Mouse (Mus musculus): Measurements from ENCODE around the gene Abcd4.
A peak's percentile ranks its signal among the peaks of the same experiment; 100 is the strongest.

Gene Abcd4

GRCm38 (mm10) chr12:84616977-84617630 lies at the start of gene Abcd4:
Gene Abcd4, minus strand, starts transcription at chr12:84617413.
- DNase-seq (ENCODE audit: low spot score) = peak; percentile 95

- DNase-seq (ENCODE audit: low spot score) = peak; percentile 66
Measured at GRCm38 (mm10) chr12:84653912-84654311, 36.7 kb upstream of the Abcd4 start.

- DNase-seq (ENCODE audit: low spot score) = no peak
Measured at GRCm38 (mm10) chr12:84650234-84650633, 33.0 kb upstream of the Abcd4 start.

GRCm38 (mm10) chr12:84640654-84641053 lies 23.4 kb upstream of the Abcd4 start, which contains the start of gene Vrtn:
Gene Vrtn, plus strand, starts transcription at chr12:84641019.
- DNase-seq (ENCODE audit: low spot score) = no peak

- DNase-seq (ENCODE audit: low spot score) = no peak
Measured at GRCm38 (mm10) chr12:84640253-84640652, 23.0 kb upstream of the Abcd4 start.

GRCm38 (mm10) chr12:84631867-84632266 lies 14.7 kb upstream of the Abcd4 start:
- DNase-seq (ENCODE audit: low spot score) = no peak

- DNase-seq (ENCODE audit: low spot score) = no peak
Measured at GRCm38 (mm10) chr12:84625116-84625515, 7.9 kb upstream of the Abcd4 start.

- DNase-seq (ENCODE audit: low spot score) = no peak
Measured at GRCm38 (mm10) chr12:84624601-84625000, 7.4 kb upstream of the Abcd4 start.

- DNase-seq (ENCODE audit: low spot score) = peak; percentile 11
Measured at GRCm38 (mm10) chr12:84620975-84621374, 3.8 kb upstream of the Abcd4 start.

- peak; percentile 52 for DNase-seq (ENCODE audit: low spot score)
Measured at GRCm38 (mm10) chr12:84617663-84618062, 450 bp upstream of the Abcd4 start.

GRCm38 (mm10) chr12:84614524-84614923 lies 2.7 kb downstream of the Abcd4 start:
- peak; percentile 82 for DNase-seq (ENCODE audit: low spot score)

GRCm38 (mm10) chr12:84614001-84614400 lies 3.2 kb downstream of the Abcd4 start:
- peak; percentile 31 for DNase-seq (ENCODE audit: low spot score)

GRCm38 (mm10) chr12:84612518-84612917 lies 4.7 kb downstream of the Abcd4 start:
- DNase-seq (ENCODE audit: low spot score) = no peak

- DNase-seq (ENCODE audit: low spot score) = no peak
Measured at GRCm38 (mm10) chr12:84611718-84612117, 5.5 kb downstream of the Abcd4 start.

- no peak for DNase-seq (ENCODE audit: low spot score)
Measured at GRCm38 (mm10) chr12:84605860-84606259, 11.4 kb downstream of the Abcd4 start.

GRCm38 (mm10) chr12:84604001-84604400 lies 13.2 kb downstream of the Abcd4 start:
- DNase-seq (ENCODE audit: low spot score) = no peak

GRCm38 (mm10) chr12:84598324-84598723 lies 18.9 kb downstream of the Abcd4 start:
- DNase-seq (ENCODE audit: low spot score) = no peak

GRCm38 (mm10) chr12:84589825-84590761 lies 27.1 kb downstream of the Abcd4 start:
- DNase-seq (ENCODE audit: low spot score) = peak; percentile 88

GRCm38 (mm10) chr12:84581285-84581684 lies 35.9 kb downstream of the Abcd4 start:
- DNase-seq (ENCODE audit: low spot score) = peak; percentile 13

- DNase-seq (ENCODE audit: low spot score) = no peak
Measured at GRCm38 (mm10) chr12:84578440-84578770, 38.8 kb downstream of the Abcd4 start.

GRCm38 (mm10) chr12:84577768-84578439 lies 39.3 kb downstream of the Abcd4 start:
- peak; percentile 11 for DNase-seq (ENCODE audit: low spot score)

GRCm38 (mm10) chr12:84573094-84573493 lies 44.1 kb downstream of the Abcd4 start:
- DNase-seq (ENCODE audit: low spot score) = no peak

- DNase-seq (ENCODE audit: low spot score) = no peak
Measured at GRCm38 (mm10) chr12:84572341-84572720, 44.9 kb downstream of the Abcd4 start.
